Mouse (Mus musculus) lung, adult 2 months (tissue): Measurements from ENCODE around the gene Cpn1.

Experiments used
- CTCF ChIP-seq: fragments of 200-500 bp; IDR thresholded peaks from 2 replicates; pipeline ENCODE4 v1.5.1; 2011; ENCODE audit warnings: mild to moderate bottlenecking, low read length, control low read depth; ENCODE audit not compliant: insufficient read depth
- POLR2A ChIP-seq: fragments of 200-500 bp; IDR thresholded peaks from 2 replicates; pipeline ENCODE4 v1.6.1; 2011; ENCODE audit warnings: low read depth, mild to moderate bottlenecking, control low read depth, low read length, borderline replicate concordance; ENCODE audit errors: extremely low read depth

- TF ChIP-seq CTCF (no peak), POLR2A (no peak)
Measured at GRCm38 (mm10) chr19:44026956-44027530, 40.7 kb upstream of the Cpn1 start.
